Mouse (Mus musculus): Measurements from ENCODE around the gene Sipa1. TPM values are rescaled to one million over a fixed set of nuclear protein-coding genes. Genes with fewer than 3 reads are reported as not detected.
A peak's percentile ranks its signal among the peaks of the same experiment; 100 is the strongest.

The Sipa1 gene
- polyA plus RNA-seq, 1 experiment from 2014 or later, result 18.8 TPM

DNA sequence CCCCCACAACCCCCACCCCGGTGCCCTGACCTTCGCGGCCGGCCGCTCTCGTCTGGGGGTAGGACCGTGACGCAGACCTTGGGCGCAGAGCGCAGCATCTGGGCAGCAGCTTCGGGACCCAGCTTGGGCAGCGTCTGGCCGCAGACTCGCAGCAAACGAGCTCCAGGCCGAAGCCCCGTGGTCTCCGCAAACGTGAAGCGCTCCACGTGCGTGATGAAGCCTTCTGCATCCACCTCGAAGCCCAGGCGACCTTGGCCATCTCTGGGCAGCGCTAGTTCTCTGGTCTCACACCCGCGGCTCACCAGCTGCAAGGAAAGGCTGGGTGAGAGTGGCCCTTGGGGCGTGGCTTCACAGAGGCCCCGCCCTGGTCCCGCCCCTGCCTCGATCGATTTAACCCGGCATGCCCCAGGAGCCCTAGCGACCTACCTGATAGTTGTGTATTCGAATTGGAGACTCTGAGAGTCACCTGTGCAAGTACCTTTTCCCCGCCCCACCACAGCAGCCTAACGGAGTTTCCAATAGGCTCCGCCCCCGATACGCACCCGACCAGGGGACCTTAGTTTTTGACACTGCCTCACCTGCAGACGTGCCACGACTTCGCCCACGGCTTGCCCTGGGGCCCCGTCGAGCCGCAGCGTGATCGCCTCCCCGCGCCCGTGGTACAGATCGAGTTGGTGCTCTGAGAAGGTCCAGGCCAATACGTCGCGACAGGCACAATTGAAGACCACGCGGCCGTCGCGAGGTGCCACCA, 9.4 kb downstream of the Sipa1 start:
- peaks cover 18% of the 10 kb centered on the region for H3K4me1 ChIP-seq
- H3K36me3 ChIP-seq, result peaks cover 7% of the 10 kb centered on the region; the same call in 1 of the 2 replicates
- H3K9ac ChIP-seq (replicated peaks), result peak overlapping the region; percentile 51
- WGBS, result 3% methylated on average over 62 of the region's 62 CpGs
- H3K9me3 ChIP-seq, result no peaks in the 10 kb centered on the region
- peak; percentile 79; the same call in 1 of the 2 replicates for ATAC-seq (ENCODE audit: low FRiP score, low read depth)
- peaks cover 56% of the 10 kb centered on the region for H3K27me3 ChIP-seq
- peak overlapping the region; percentile 46 for H3K4me3 ChIP-seq
- H3K4me2 ChIP-seq (replicated peaks), result peak overlapping the region; percentile 70
- no peak overlapping the region for H3K27ac ChIP-seq (replicated peaks)

DNA sequence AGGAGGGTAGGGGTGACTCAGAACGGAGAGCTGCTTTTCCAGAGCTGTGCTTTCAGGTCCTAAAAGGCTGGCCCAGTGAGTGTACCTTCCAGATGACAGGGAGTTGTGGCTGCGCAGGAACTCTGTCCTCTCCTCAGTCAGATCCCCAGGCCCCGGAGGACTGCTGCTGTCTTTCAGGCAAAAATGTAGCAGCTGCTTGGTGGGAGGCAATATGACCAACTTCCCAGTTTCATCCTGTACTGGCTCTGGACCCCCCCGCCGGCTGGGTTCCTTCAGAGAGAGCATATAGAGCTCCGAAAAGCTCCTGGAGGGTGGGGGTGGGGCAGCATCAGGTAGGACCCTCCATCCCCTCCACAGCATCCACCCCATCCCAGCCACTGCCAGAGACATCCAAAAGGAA, 10.9 kb downstream of the Sipa1 start:
- H3K27ac ChIP-seq (replicated peaks), result no peak overlapping the region
- no peak overlapping the region for H3K4me2 ChIP-seq (replicated peaks)
- WGBS, result 73% methylated on average over 6 of the region's 6 CpGs
- peaks cover 28% of the 10 kb centered on the region for H3K4me1 ChIP-seq
- no peak overlapping the region for H3K4me3 ChIP-seq
- peaks cover 56% of the 10 kb centered on the region for H3K27me3 ChIP-seq
- peaks cover 11% of the 10 kb centered on the region for H3K36me3 ChIP-seq
- ATAC-seq (ENCODE audit: low FRiP score, low read depth), result no peak
- H3K9ac ChIP-seq (replicated peaks), result no peak overlapping the region
- H3K9me3 ChIP-seq, result no peaks in the 10 kb centered on the region

DNA sequence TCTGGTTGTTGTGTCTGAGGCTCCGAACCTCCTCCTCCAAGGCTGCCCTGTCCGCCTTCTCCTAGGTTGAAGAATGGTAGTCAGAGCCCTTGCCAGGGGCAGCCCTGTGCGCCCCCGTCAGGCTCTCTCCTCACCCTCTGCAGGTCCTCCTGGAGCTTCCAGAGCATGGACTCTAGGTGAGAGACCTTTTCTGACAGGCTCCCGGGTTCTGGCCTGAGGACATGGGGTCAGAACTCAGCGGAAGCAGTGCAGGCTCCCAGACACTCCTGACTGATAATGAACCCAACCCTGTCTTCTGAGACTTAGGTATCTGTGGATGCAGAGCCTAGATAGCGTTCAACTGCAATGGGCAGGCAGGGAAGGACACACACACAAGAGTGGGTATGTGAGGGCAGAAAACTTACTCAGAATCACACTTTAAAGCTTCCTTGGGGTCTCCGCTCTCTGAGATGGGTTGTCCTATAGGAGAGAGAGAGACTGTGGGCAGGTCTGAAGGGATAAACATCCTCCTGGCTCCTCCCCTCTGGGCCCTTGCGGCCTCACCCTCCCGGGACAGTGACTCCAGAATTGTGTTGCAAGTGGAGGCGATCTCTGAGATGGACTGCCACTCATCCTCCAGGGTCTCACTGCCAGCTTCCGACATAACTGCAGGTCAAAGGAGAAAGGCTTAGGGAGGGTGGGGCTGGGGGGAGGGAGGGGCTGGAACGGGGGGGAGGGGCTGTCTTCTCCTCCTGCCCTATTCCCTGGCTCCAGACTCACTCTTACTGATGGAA, 11.8 kb downstream of the Sipa1 start:
- Histone ChIP-seq H3K9ac (replicated peaks) (no peak overlapping the region), H3K36me3 (peaks cover 20% of the 10 kb centered on the region), H3K4me3 (no peak overlapping the region), H3K27ac (replicated peaks) (no peak overlapping the region), H3K4me1 (peaks cover 28% of the 10 kb centered on the region), H3K4me2 (replicated peaks) (no peak overlapping the region), H3K9me3 (no peaks in the 10 kb centered on the region), H3K27me3 (peaks cover 55% of the 10 kb centered on the region)
- no peak for ATAC-seq (ENCODE audit: low FRiP score, low read depth)
- 58% methylated on average over 13 of the region's 13 CpGs for WGBS

DNA sequence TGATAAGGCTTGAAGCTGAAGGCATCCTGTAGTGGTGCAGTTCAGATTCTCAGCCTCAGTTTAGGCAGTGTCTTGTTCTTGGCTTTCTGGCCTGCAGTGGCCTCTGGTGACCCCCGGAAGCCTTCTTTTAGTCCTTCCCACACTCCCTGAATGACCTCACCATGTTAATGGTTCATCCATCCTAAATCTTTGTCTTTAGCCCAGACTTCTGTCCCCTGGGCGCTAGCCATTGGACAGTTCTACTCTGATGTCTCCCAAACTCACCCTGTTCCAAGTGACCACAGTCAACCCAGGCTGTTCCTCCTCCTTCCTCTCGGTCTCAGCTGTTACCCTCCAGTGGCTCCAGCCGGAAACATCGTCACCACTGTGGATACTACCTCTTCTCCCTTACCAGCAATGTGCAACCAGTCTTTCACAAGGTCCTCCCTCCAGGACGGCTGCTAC, 14.2 kb downstream of the Sipa1 start:
- peaks cover 42% of the 10 kb centered on the region for H3K36me3 ChIP-seq
- peak overlapping the region; percentile 69 for H3K27ac ChIP-seq (replicated peaks)
- peak overlapping the region; percentile 61 for H3K4me2 ChIP-seq (replicated peaks)
- peaks cover 31% of the 10 kb centered on the region for H3K27me3 ChIP-seq
- H3K4me3 ChIP-seq, result no peak overlapping the region; the same call in 1 of the 2 replicates
- ATAC-seq (ENCODE audit: low FRiP score, low read depth), result peak; percentile 9; the same call in 1 of the 2 replicates
- no peaks in the 10 kb centered on the region for H3K9me3 ChIP-seq
- WGBS, result 74% methylated on average over 6 of the region's 6 CpGs
- peaks cover 19% of the 10 kb centered on the region for H3K4me1 ChIP-seq
- peak overlapping the region; percentile 48 for H3K9ac ChIP-seq (replicated peaks)

DNA sequence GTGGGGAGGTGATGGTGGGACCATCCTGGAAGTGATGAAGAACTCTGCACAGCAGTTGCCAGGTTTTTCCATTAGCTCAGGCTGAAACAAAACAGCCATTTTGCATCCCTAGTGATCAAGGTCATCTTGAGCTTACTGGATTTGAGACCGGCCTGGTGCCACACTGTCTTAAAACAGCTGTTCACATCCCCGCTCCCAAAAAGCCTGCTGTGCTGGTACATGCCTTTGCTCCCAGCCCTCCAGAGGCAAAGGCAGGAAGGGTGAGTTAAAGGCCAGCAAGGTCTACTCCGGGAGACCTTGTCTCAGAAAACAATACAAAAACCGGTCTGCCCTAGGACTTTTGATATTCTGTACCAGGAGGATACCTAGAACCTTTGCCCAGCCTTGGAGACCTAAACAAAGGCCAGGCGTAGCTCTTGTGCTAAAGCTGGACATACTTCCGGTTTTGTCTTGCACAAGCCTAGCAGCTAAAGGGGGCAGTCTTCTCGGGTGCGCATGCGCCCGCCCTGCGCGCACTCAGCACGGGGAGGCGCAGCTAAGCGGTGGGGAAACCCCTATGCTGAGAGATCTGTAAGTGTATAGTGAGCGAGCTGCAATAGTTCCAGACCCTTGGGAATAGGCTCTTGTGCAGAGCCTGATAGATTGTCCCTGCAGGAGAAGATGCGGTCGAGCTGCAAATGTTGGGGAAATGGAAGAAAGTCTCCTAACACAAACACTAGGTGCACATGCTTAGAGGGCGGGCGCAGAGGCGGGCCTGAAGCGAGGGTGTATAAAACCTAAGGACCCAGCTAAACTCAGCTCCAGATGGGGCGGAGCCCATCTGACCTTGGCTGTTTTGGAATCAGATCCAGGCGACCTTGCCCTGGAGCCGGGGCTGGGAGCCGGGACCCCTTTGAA, 14.9 kb downstream of the Sipa1 start:
- Histone ChIP-seq H3K9ac (replicated peaks) (peak overlapping the region; percentile 48), H3K27me3 (peaks cover 24% of the 10 kb centered on the region), H3K4me2 (replicated peaks) (peak overlapping the region; percentile 61), H3K9me3 (no peaks in the 10 kb centered on the region), H3K36me3 (peaks cover 49% of the 10 kb centered on the region), H3K27ac (replicated peaks) (peak overlapping the region; percentile 69), H3K4me3 (peak overlapping the region; percentile 26), H3K4me1 (peaks cover 12% of the 10 kb centered on the region)
- 15% methylated on average over 26 of the region's 26 CpGs for WGBS
- peak; percentile 78 for ATAC-seq (ENCODE audit: low FRiP score, low read depth)

DNA sequence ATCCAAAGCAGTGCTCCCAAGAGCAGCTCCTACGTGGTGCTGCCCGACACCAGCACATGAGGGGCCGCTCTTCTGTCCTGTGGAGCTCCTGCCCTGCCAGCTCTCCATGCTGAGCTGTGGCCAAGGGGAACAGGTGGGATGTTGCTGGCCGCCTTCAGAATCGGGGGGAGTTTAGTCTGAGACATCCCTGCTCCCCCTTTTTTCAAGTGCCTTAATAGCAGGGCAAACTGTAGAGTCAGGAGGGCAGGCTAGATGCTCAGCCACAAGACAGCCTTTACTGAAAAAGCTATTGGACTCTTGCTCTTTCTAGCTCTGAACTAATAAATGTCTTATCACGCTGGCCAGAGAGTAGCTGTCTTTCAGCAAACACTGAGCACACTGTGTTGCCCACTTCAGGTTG, 15.7 kb downstream of the Sipa1 start:
- no peak for ATAC-seq (ENCODE audit: low FRiP score, low read depth)
- Histone ChIP-seq H3K9ac (replicated peaks) (no peak overlapping the region), H3K4me2 (replicated peaks) (no peak overlapping the region), H3K27ac (replicated peaks) (peak overlapping the region; percentile 69; the same call in 1 of the 2 replicates), H3K9me3 (no peaks in the 10 kb centered on the region), H3K27me3 (peaks cover 16% of the 10 kb centered on the region), H3K4me1 (peaks cover 12% of the 10 kb centered on the region), H3K36me3 (peaks cover 56% of the 10 kb centered on the region), H3K4me3 (no peak overlapping the region)
- WGBS, result 93% methylated on average over 6 of the region's 6 CpGs

DNA sequence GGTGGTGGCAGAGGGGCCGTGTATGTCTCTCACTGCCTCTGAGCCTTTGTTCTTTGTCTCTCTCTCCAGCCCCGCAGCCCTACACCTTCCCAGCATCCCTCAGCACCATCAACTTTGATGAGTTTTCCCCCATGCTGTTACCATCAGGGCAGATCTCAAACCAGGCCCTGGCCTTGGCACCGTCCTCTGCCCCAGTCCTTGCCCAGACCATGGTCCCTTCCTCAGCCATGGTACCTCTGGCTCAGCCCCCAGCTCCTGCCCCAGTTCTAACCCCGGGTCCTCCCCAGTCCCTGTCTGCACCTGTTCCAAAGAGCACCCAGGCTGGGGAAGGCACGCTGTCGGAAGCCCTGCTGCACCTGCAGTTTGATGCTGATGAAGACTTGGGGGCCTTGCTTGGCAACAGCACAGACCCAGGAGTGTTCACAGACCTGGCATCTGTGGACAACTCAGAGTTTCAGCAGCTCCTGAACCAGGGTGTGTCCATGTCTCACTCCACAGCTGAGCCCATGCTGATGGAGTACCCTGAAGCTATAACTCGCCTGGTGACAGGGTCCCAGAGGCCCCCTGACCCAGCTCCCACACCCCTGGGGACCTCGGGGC, 16.7 kb downstream of the Sipa1 start:
- H3K36me3 ChIP-seq, result peaks cover 63% of the 10 kb centered on the region
- ATAC-seq (ENCODE audit: low FRiP score, low read depth), result no peak

DNA sequence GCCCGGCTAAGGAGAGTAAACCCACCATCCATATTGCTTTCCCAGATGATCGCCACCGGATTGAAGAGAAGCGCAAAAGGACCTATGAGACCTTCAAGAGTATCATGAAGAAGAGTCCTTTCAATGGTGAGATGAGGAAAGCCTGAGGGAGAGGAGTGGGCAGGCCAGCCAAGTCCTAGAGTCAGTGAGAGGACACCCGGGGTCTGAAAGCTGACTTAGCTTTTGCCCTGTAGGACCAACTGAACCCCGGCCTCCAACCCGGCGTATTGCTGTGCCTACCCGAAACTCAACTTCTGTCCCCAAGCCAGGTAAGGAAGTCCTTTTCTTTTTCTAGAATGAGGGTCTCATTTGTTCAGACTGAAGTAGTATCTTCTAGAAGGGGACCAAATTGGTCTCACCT, 18.2 kb downstream of the Sipa1 start:
- ATAC-seq (ENCODE audit: low FRiP score, low read depth), result no peak
- 98% methylated on average over 9 of the region's 9 CpGs for WGBS
- peaks cover 74% of the 10 kb centered on the region for H3K36me3 ChIP-seq

More for the DNA sequence above, 16.7 kb downstream of the Sipa1 start:
- H3K9me3 ChIP-seq, result no peaks in the 10 kb centered on the region
- H3K27me3 ChIP-seq, result peaks cover 7% of the 10 kb centered on the region; the same call in 1 of the 2 replicates
- WGBS, result 91% methylated on average over 8 of the region's 8 CpGs
- H3K9ac ChIP-seq (replicated peaks), result no peak overlapping the region
- H3K4me3 ChIP-seq, result no peak overlapping the region
- no peak overlapping the region for H3K4me2 ChIP-seq (replicated peaks)
- H3K4me1 ChIP-seq, result peaks cover 12% of the 10 kb centered on the region
- no peak overlapping the region for H3K27ac ChIP-seq (replicated peaks)

DNA sequence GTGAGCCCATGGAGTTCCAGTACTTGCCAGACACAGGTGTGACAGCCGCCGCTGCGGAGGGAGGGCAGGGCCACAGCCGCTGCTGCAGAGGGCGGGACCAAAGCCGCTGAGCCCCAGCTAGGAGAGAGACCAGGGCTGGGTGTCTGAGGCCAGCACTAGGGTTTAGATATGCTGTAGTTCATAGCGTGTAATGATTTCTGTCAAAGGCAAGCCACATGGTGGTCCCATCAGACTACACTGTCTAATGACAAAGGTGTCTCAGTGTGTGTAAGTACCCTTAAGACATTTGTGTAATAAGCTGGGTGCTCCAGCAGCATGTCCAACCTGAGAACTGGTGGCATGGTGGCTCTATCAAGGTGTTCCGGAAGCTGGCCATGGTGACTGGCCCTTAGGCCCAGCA, 21.9 kb downstream of the Sipa1 start:
- Histone ChIP-seq H3K9me3 (no peaks in the 10 kb centered on the region), H3K9ac (replicated peaks) (no peak overlapping the region), H3K4me3 (no peak overlapping the region), H3K27ac (replicated peaks) (no peak overlapping the region), H3K36me3 (peaks cover 76% of the 10 kb centered on the region), H3K4me2 (replicated peaks) (no peak overlapping the region), H3K4me1 (peaks cover 13% of the 10 kb centered on the region), H3K27me3 (no peaks in the 10 kb centered on the region)
- ATAC-seq (ENCODE audit: low FRiP score, low read depth), result no peak
- WGBS, result 94% methylated on average over 8 of the region's 8 CpGs

More for the DNA sequence above, 18.2 kb downstream of the Sipa1 start:
- no peak overlapping the region for H3K4me2 ChIP-seq (replicated peaks)
- no peaks in the 10 kb centered on the region for H3K9me3 ChIP-seq
- peaks cover 12% of the 10 kb centered on the region for H3K4me1 ChIP-seq
- H3K27ac ChIP-seq (replicated peaks), result no peak overlapping the region
- no peaks in the 10 kb centered on the region for H3K27me3 ChIP-seq
- no peak overlapping the region for H3K9ac ChIP-seq (replicated peaks)
- no peak overlapping the region for H3K4me3 ChIP-seq

DNA sequence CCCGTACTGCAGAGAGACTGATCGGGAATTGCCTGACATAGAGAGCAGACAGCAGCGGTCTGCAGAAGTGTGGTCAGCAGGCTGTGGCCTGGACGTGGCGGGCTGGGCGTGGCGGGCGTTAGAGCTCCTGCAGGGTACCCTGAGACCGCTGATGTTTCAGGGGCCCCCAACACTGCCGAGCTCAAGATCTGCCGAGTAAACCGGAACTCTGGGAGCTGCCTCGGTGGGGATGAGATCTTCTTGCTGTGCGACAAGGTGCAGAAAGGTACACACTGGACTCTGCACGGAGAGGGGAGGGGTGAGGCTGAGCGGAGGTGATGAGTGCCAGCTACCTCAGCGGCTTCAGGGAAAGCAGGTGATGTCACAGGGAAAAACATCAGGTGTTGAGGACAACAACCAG, 22.5 kb downstream of the Sipa1 start:
- Histone ChIP-seq H3K9ac (replicated peaks) (no peak overlapping the region), H3K4me3 (no peak overlapping the region), H3K9me3 (no peaks in the 10 kb centered on the region), H3K4me2 (replicated peaks) (no peak overlapping the region), H3K27ac (replicated peaks) (no peak overlapping the region), H3K27me3 (no peaks in the 10 kb centered on the region), H3K36me3 (peaks cover 72% of the 10 kb centered on the region), H3K4me1 (peaks cover 16% of the 10 kb centered on the region)
- ATAC-seq (ENCODE audit: low FRiP score, low read depth), result no peak
- WGBS, result 96% methylated on average over 17 of the region's 17 CpGs

DNA sequence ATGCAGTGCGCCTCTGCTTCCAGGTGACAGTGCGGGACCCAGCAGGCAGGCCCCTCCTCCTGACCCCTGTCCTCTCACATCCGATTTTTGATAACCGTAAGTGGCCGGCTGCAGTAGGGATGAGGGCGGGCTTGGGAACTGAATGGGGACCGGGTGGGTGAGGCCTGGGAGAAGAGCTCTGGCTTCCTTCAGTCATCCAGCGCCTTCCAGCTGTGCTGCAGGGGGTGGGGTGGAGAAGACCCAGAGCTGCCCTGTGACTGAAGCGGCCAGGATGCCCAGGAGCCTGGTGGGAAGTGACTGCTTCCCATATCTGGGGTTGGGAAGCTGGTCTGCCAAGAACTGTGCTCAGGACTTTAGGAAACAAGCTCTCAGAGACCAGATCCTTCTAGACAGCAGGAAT, 23.2 kb downstream of the Sipa1 start:
- Histone ChIP-seq H3K27ac (replicated peaks) (no peak overlapping the region), H3K9me3 (no peaks in the 10 kb centered on the region), H3K4me2 (replicated peaks) (no peak overlapping the region), H3K36me3 (peaks cover 65% of the 10 kb centered on the region), H3K9ac (replicated peaks) (no peak overlapping the region), H3K27me3 (no peaks in the 10 kb centered on the region), H3K4me1 (peaks cover 16% of the 10 kb centered on the region), H3K4me3 (no peak overlapping the region)
- 77% methylated on average over 9 of the region's 9 CpGs for WGBS
- no peak for ATAC-seq (ENCODE audit: low FRiP score, low read depth)
